Mouse (Mus musculus) lung, postnatal 0 days (tissue): ENCODE measurements at regions not wholly inside any gene's neighbourhood (a gene's known extent, or its start where the extent isn't known, plus 50 kb on each side); places are given as distances from the start of the nearest gene placed in this dataset.

Experiments
- CTCF ChIP-seq: IDR thresholded peaks from 2 replicates; pipeline ENCODE4 v1.5.1; 2016; ENCODE audit warnings: antibody characterized with exemption, mild to moderate bottlenecking
- EP300 ChIP-seq: IDR thresholded peaks from 2 replicates; pipeline ENCODE4 v1.6.1; 2016; ENCODE audit warnings: antibody characterized with exemption, mild to moderate bottlenecking, control low read depth

- TF ChIP-seq EP300 = no peak
- TF ChIP-seq CTCF = no peak
Observed at GRCm38 (mm10) chr5:132648751-132649150, 105.6 kb upstream of the Auts2 start.
